Mouse (Mus musculus) ES-E14 (cell line): ENCODE measurements around the gene Ephx3. TPM values are rescaled to one million over a fixed set of nuclear protein-coding genes. Genes with fewer than 3 reads are reported as not detected.

Source experiments
- DNase-seq: peaks from one replicate; pipeline ENCODE4 v3.0.0-alpha.2; 2013; ENCODE audit warnings: low read depth, low spot score
- H3K27ac ChIP-seq: 2 replicates; pipeline ENCODE4 v1.5.1; 2012; ENCODE audit warnings: low read depth, mild to moderate bottlenecking, low read length, moderate library complexity, mixed read lengths; ENCODE audit not compliant: poor library complexity, insufficient read depth, severe bottlenecking
- H3K36me3 ChIP-seq: 2 replicates; pipeline ENCODE4 v1.6.1; 2012; ENCODE audit warnings: mild to moderate bottlenecking, low read length, moderate library complexity, mixed read lengths; ENCODE audit not compliant: control insufficient read depth, poor library complexity, insufficient read depth, severe bottlenecking
- H3K4me1 ChIP-seq, 2 experiments: fragments of 150-350 bp in 1 of 2; sonication (generic) in 1 of 2; 2 replicates each; pipeline ENCODE4 v1.6.1; 2012; ENCODE audit warnings: low read length in 2 of 2, mild to moderate bottlenecking in 1 of 2, mixed read lengths in 1 of 2; ENCODE audit not compliant: control insufficient read depth in 2 of 2, insufficient read depth in 2 of 2, poor library complexity in 1 of 2
- H3K4me3 ChIP-seq, 2 experiments: fragments of 150-350 bp in 1 of 2; sonication (generic) in 1 of 2; 2 replicates each; pipeline ENCODE4 v1.5.1; 2012; ENCODE audit warnings: low read length in 2 of 2, low read depth in 1 of 2, mild to moderate bottlenecking in 1 of 2, mixed read lengths in 1 of 2; ENCODE audit not compliant: insufficient read depth in 1 of 2, poor library complexity in 1 of 2, severe bottlenecking in 1 of 2
- H3K9ac ChIP-seq: 2 replicates; pipeline ENCODE4 v1.6.1; 2012; ENCODE audit warnings: low read depth, mild to moderate bottlenecking, low read length, mixed read lengths; ENCODE audit not compliant: poor library complexity, insufficient read depth, severe bottlenecking
- H3K9me3 ChIP-seq: fragments of 150-350 bp; sonication (generic); 2 replicates; pipeline ENCODE4 v1.6.1; 2012; ENCODE audit warnings: low read depth, mild to moderate bottlenecking, low read length; ENCODE audit not compliant: control insufficient read depth, insufficient read depth
- CHD2 ChIP-seq: IDR thresholded peaks from 2 replicates; pipeline ENCODE4 v1.6.1; 2014; ENCODE audit warnings: mild to moderate bottlenecking, low read depth, low read length, inconsistent platforms
- HCFC1 ChIP-seq: IDR thresholded peaks from 2 replicates; pipeline ENCODE4 v1.6.1; 2012; ENCODE audit warnings: low read length, inconsistent platforms, borderline replicate concordance; ENCODE audit not compliant: insufficient read depth
- MAFK ChIP-seq: IDR thresholded peaks from 2 replicates; pipeline ENCODE4 v1.6.1; 2014; ENCODE audit warnings: mild to moderate bottlenecking, low read depth, low read length, inconsistent platforms; ENCODE audit not compliant: insufficient read depth
- ZC3H11A ChIP-seq: IDR thresholded peaks from 2 replicates; pipeline ENCODE4 v1.6.1; 2012; ENCODE audit warnings: low read depth, mild to moderate bottlenecking, inconsistent platforms, low read length, borderline replicate concordance
- ZNF384 ChIP-seq: IDR thresholded peaks from 2 replicates; pipeline ENCODE4 v1.6.1; 2012; ENCODE audit warnings: low read depth, low read length, inconsistent platforms
- in situ Hi-C, 2 experiments: fragments of 600-800 bp; cut with MboI; formaldehyde crosslinking; loops; one replicate each; pipeline ENCODE4 v1.15.1; 2025; ENCODE audit warnings: low sequenced_read_pairs in 2 of 2, inconsistent platforms in 1 of 2; ENCODE audit not compliant: unreplicated experiment in 2 of 2
- total RNA-seq: library from RNA; depleted of rRNA; stranded (reverse); fragments of 300-350 nt; gene quantifications from 2 replicates; pipeline ENCODE4 v1.2.3, GENCODE M21; 2012; rRNA removed

The Ephx3 gene
- 0.71 and 1.6 TPM in 2 replicates for total RNA-seq

DNA sequence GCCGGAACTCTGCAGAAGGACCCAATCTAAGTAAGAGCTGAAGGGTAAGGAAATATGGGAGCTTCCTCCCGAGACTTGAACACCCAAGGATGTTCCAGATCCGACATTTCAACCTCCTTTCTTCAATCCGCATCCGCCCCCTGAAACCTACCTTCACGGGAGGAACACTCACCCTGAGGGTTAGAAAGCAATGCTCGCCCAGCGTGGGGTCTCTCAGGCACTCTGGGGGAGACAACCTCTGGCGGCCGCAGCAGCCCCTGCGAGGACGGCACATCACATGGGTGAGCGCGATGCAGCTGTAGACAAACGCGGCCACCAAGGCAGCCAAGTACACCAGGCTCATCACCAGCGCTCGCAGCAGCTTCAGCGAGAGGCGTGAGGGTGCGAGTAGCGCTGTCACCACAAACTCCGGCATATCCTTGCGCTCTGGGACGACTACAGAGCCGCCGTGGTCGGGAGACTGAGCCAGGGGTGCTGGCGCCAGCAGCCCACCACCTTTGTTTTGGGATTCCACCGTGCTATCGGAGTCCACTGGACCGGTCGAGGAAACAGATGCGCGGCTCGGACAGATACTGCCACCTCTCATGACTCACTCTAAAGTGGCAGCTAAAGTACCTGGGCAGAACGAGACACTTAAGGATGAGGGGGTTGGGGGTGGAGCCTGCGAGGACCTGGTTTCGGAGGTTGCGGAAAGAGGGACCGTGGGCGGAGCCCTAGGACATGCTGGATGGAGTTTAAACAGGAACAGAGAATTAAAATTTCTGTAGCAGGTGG lies at the start of gene Ephx3:
Ephx3 (minus strand) TSS at position 687 of the 774 bp plus-strand sequence.
- H3K27ac ChIP-seq, result no peak within 1 kb of the TSS
- in situ Hi-C loops, result no loop called here
- peak; percentile 48 for DNase-seq

DNA sequence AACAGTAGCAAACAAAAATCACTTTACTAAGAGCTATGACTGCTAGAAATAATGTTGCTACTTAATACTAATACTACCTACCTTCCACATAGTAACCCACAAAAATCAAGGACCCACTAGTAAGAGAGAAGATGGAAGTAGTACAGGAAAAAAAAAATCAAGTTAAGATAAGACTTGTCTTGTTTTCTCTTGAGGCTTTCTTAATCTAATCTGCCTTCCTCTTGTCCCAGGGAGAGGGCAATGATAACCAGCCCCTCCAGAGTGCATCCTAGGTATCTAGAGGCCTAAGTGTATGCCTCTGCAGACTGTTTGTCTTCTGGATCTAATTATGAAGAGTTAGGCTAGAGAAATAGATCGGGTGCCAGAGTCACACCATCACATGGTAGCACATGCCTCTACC lies 49.2 kb upstream of the Ephx3 start:
- no peak overlapping the region for H3K4me3 ChIP-seq
- peaks cover 11% of the 10 kb centered on the region for H3K36me3 ChIP-seq
- in situ Hi-C loops, result no loop called here
- no peak overlapping the region for H3K9ac ChIP-seq
- H3K27ac ChIP-seq, result no peak overlapping the region
- H3K4me1 ChIP-seq, result peaks cover 0 to 5% of the 10 kb centered on the region in 2 experiments; a peak in 1 of 4 replicates
- TF ChIP-seq ZNF384 (no peak), ZC3H11A (no peak), HCFC1 (no peak), CHD2 (no peak), MAFK (no peak)
- H3K9me3 ChIP-seq, result no peaks in the 10 kb centered on the region
- no peak for DNase-seq

More for the DNA sequence above, at the start of gene Ephx3:
- H3K4me3 ChIP-seq, result peak within 1 kb of the TSS; percentile 56
- H3K9me3 ChIP-seq, result no peaks in the 10 kb centered on the region
- TF ChIP-seq ZNF384 (no peak), ZC3H11A (no peak), MAFK (no peak), HCFC1 (no peak), CHD2 (no peak)
- peak within 1 kb of the TSS; percentile 32; the same call in 1 of the 2 replicates for H3K9ac ChIP-seq
- no peaks in the 10 kb centered on the region for H3K36me3 ChIP-seq
- H3K4me1 ChIP-seq, result peaks cover 3 to 10% of the 10 kb centered on the region in 2 experiments; a peak in 3 of 4 replicates

DNA sequence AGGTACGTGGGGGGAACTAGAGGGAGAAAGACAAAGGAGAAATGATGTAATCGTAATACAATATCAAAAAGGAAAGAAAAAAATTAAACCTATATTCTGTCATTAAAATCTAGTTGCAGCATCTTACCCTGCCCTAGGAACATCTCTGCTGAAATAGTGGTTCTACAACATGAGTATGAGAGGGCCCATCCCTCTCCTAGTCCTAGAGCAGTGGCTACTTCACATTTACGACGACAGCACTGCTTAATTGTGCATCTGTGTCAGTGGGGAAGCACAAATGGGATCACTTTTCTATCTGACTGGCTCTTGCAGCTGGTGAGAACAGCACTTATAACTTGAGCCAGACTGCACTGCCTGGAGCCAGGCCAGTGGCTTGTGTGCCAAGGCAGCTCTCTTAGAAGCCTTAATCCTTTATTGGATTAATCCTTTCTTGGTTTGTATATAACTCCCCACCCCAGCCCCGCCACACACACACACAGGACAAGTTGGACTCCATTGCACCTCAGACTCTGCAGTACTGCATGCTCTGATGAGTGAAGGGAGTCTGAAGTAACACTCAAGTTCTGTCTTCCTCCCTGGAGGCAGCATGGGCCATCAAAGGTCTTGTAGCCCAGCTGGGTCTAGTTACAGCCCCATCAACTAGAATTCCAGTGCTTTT lies 46.3 kb upstream of the Ephx3 start:
- TF ChIP-seq ZC3H11A, result no peak
- no peak for TF ChIP-seq MAFK
- TF ChIP-seq CHD2, result no peak
- no peak for TF ChIP-seq ZNF384
- TF ChIP-seq HCFC1, result no peak
- DNase-seq, result no peak

DNA sequence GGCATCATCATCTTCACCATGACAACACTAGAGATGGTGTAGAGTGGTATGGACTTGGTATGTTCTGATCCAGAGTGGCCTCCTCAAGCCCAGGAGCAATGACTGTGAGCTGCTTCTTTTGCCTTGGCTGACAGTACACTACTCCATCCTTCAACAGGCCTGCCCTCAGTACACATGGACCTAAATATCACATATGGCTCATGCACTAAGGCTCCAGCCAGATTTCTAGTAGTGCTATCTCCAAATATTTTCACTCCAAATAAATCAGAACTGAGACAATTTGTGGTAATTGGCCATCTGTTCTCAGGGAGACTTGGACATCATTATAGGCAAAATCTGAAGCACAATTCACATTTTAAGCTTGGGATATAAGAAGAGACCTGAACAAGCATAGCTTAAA lies 43.8 kb upstream of the Ephx3 start:
- Histone ChIP-seq H3K36me3 (peaks cover 18% of the 10 kb centered on the region), H3K9ac (no peak overlapping the region), H3K27ac (no peak overlapping the region), H3K4me1 (0 out of 4 replicates have a peak, but pooled peaks cover 0 to 2% of the 10 kb centered on the region in 2 experiments), H3K4me3 (no peak overlapping the region), H3K9me3 (no peaks in the 10 kb centered on the region)
- no peak for DNase-seq
- in situ Hi-C loops, result no loop called here
- no peak for TF ChIP-seq CHD2
- no peak for TF ChIP-seq HCFC1
- no peak for TF ChIP-seq ZNF384
- TF ChIP-seq MAFK, result no peak
- TF ChIP-seq ZC3H11A, result no peak

More for the DNA sequence above, 46.3 kb upstream of the Ephx3 start:
- Histone ChIP-seq H3K27ac (no peak overlapping the region), H3K9ac (no peak overlapping the region), H3K4me3 (no peak overlapping the region), H3K36me3 (peaks cover 8% of the 10 kb centered on the region; the same call in 1 of the 2 replicates), H3K4me1 (peaks cover 0 to 5% of the 10 kb centered on the region in 2 experiments; a peak in 1 of 4 replicates), H3K9me3 (no peaks in the 10 kb centered on the region)
- in situ Hi-C loops, result no loop called here
